Mouse (Mus musculus) spleen, adult 18-20 months (tissue): Measurements from ENCODE around the gene Fa2h.
"Not testable (repeated sequence)": the region's sequence is repeated elsewhere in the genome, so short reads cannot be mapped to it uniquely, and the experiment has no call there.

Experiments
- DNase-seq, 2 experiments: peaks; one replicate each; pipeline ENCODE4 v3.0.0; 2022; ENCODE audit warnings: mixed read lengths in 2 of 2

The Fa2h gene

GRCm38 (mm10) chr8:111357433-111357832 is 36.2 kb downstream of the Fa2h start:
- DNase-seq: no peak

- no peak for DNase-seq
Measured at GRCm38 (mm10) chr8:111353497-111353896, 40.1 kb downstream of the Fa2h start.

- no peak for DNase-seq
Measured at GRCm38 (mm10) chr8:111352289-111352688, 41.3 kb downstream of the Fa2h start.

- no peak for DNase-seq
Measured at GRCm38 (mm10) chr8:111350577-111350976, 43.0 kb downstream of the Fa2h start.

GRCm38 (mm10) chr8:111343225-111343624 is 50.4 kb downstream of the Fa2h start:
- DNase-seq: peak; percentile 56 to 78

GRCm38 (mm10) chr8:111340186-111340585 is 53.4 kb downstream of the Fa2h start:
- DNase-seq: no peak

GRCm38 (mm10) chr8:111338370-111339208 is 55.0 kb downstream of the Fa2h start:
- no peak for DNase-seq

GRCm38 (mm10) chr8:111337890-111338347 is 55.7 kb downstream of the Fa2h start, which contains the start of gene Mlkl:
Gene Mlkl, minus strand, starts transcription at chr8:111338177.
- peak; percentile 9 to 38 for DNase-seq

GRCm38 (mm10) chr8:111337311-111337889 is 56.2 kb downstream of the Fa2h start:
- DNase-seq: no peak

- no peak for DNase-seq
Measured at GRCm38 (mm10) chr8:111336692-111337091, 56.9 kb downstream of the Fa2h start.

- DNase-seq: no peak
Measured at GRCm38 (mm10) chr8:111325222-111325790, 68.3 kb downstream of the Fa2h start.

- DNase-seq: no peak
Measured at GRCm38 (mm10) chr8:111314729-111315128, 78.9 kb downstream of the Fa2h start.

- DNase-seq: not testable (repeated sequence)
Measured at GRCm38 (mm10) chr8:111313961-111314360, 79.7 kb downstream of the Fa2h start.

- no peak for DNase-seq
Measured at GRCm38 (mm10) chr8:111312758-111313162, 80.9 kb downstream of the Fa2h start.

- not testable (repeated sequence) for DNase-seq
Measured at GRCm38 (mm10) chr8:111310006-111310405, 83.6 kb downstream of the Fa2h start.

- no peak for DNase-seq
Measured at GRCm38 (mm10) chr8:111305031-111305730, 88.4 kb downstream of the Fa2h start.

GRCm38 (mm10) chr8:111304359-111304758 is 89.3 kb downstream of the Fa2h start:
- no peak for DNase-seq

- not testable (repeated sequence) for DNase-seq
Measured at GRCm38 (mm10) chr8:111303076-111303803, 90.4 kb downstream of the Fa2h start.

- no peak for DNase-seq
Measured at GRCm38 (mm10) chr8:111300597-111301546, 92.8 kb downstream of the Fa2h start.

GRCm38 (mm10) chr8:111299821-111300568 is 93.6 kb downstream of the Fa2h start, which contains the start of gene Rfwd3:
Gene Rfwd3, minus strand, starts transcription at chr8:111300222.
- peak; percentile 89 to 93 for DNase-seq
